Mouse (Mus musculus) inflammation-experienced regulatory T-cells, adult 6 months (primary cell): ENCODE results near the gene Bpnt1. TPM values are rescaled to one million over a fixed set of nuclear protein-coding genes. Genes with fewer than 3 reads are reported as not detected.
"Not testable (repeated sequence)": the region's sequence is repeated elsewhere in the genome, so short reads cannot be mapped to it uniquely, and the experiment has no call there.

ENCODE experiments used
- ATAC-seq: one replicate; pipeline ENCODE4 v1.8.0; 2017
- polyA plus RNA-seq, 3 experiments: library from polyadenylated mRNA; unstranded; fragments of 100-300 nt; shearing (Covaris generic); gene quantifications; one replicate each; pipeline ENCODE4 v1.2.1; 2017

Gene Bpnt1
- polyA plus RNA-seq = 10 to 100 TPM; 10.8 to 20.3 (median 12.2) TPM

DNA sequence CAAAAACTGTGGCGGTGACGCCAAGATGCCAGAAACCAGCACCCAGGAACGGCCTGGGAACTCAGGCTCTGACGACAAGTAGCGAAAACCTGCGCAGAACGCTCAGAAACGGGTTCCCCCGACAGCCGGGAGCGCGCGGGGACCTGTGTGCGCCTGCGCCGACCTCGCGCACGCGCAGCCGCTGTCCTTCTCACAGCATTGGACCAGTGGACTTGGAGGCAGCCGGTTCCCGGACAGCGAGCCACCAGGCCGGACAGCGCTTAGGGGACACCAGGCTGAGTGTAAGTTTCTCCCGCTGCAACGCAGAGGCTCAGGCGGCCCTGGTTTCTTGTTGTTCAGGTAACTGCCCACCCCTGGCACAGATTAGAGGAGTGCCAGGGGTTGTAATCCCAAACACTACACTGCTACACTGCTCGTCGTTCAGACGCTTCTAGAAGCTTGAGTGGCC is at the start of gene Bpnt1:
Bpnt1 (plus strand) TSS at position 167 of the 448 bp plus-strand sequence.
- ATAC-seq = peak; percentile 72

DNA sequence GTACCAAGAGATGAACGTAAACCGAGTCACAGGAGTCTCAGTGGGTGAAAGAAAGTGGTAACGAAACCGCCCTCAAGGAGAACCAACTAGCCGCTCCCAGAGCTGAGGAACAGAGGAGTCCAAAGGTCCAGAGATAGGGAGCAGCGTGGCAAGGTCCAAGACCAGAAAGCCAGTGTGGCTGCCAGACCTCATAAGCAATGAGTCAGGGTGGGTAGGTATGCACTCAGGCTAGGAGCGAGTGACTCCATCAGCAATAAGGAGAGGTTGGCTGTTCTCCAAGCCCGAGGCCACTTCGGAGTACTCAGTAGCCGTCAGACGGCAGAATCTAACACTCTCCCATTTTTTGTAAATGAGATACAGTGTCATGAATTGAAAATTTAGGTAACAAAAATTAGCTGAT is 49.1 kb upstream of the Bpnt1 start:
- ATAC-seq = no peak

DNA sequence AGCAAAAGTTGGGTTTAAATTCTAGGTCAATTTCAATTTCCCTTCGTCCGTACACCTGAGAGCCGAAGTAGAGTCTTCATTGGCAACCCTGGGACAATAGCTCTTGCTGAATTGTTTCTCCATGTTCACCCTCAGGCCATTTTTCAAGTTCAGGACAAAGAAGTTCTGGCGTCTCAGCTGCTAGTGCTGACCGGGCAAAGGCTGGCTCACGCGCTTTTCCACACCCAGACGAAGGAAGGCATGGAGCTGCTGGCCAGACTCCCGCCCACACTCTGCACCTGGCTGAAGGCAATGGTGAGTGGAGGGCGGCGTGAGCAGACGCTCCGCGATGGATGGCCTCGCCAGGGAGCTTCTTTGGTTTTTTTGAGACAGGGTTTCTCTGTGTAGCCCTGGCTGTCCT is 48.7 kb upstream of the Bpnt1 start:
- no peak for ATAC-seq

DNA sequence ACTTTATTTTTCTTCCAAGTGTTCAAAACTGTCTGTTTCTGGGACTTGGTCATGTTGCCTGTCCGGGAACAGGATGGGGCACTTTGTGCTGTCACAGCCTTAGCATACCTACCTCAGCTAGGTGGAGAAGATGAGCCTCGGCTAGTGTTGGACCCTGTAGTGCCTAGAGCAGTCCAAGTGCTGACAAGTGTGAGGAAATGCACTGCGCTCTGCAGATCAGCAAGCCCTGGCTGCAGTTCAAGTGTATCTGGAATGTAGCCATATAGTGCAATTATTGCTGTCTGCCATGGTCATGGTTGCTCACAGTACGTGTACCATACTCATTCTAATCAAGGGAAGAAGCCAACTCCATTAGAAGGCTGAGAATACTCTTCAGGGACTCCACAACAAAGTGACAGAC is 47.2 kb upstream of the Bpnt1 start:
- no peak for ATAC-seq

DNA sequence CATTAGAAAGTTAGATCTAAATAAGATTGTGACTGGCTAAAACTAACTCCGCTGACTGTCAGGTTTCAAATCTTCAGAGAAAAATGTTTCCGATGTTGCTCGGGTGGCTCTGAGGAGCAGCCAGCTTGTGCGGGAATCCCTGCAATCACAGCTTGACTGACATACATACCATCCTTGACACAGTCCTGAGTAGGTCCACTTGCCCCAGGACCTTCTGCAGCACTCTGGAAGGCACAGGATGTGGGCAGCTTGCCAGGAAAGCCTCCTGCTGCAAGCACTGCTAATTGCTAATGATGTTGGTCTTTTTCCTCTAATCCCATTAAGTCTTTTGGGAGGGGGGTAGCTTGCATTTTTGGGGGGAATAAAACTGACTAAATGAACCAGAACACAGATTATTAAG is 46.8 kb upstream of the Bpnt1 start:
- ATAC-seq = no peak

DNA sequence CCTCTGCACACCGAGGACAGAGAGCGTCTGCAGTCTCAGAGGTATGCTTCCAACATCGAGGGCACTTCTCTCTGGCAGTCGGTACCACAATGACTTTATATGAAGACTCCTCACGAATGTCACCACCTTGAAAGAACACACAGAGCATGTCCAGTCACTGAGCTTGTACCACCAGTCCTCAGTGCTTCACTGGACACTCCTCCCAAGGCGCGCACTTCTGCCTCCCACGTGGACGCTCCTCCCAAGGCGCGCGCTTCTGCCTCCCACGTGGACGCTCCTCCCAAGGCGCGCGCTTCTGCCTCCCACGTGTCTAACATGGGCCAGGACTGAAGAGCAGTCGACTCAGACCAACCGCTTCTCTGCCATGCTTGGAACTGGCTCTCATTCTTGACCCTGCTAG is 44.9 kb upstream of the Bpnt1 start:
- no peak for ATAC-seq

DNA sequence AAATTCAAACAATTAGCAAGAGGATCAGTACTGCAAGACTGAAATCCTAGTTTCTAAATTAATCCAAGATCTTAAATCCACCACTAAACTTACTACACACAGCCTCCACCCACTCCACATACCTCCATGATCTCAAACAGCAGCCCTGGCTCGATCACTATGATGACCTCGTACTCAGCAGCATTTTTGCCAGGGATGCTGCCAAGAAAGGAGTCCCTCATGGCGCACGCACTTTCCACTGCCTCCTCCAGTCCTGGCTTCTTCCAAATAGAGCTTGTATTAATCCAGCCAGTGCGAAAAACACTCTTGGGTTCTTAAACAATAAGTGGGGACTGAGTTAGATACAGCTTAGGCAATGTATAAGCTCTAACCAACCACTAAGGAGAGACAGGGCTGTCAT is 42.7 kb upstream of the Bpnt1 start:
- no peak for ATAC-seq

DNA sequence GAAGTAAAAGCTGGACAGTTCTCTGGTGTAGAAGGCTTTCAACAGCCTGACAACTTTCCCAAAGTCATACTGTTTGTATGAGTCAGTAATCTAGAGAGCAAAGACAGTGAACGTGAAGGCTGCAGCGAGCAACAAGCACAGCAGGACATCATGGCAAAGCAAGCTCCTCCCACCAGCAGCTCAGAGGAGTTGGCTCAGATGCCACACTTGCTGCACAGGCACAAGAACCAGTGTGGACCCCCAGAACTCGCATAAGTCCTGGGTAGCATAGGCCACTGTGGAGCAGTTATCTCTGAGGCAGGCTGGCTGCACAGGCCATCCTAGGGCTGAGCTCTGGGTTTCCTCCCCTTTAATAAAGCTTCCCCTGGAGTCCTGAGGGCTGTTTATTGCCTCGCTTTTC is 40.6 kb upstream of the Bpnt1 start:
- ATAC-seq = no peak

DNA sequence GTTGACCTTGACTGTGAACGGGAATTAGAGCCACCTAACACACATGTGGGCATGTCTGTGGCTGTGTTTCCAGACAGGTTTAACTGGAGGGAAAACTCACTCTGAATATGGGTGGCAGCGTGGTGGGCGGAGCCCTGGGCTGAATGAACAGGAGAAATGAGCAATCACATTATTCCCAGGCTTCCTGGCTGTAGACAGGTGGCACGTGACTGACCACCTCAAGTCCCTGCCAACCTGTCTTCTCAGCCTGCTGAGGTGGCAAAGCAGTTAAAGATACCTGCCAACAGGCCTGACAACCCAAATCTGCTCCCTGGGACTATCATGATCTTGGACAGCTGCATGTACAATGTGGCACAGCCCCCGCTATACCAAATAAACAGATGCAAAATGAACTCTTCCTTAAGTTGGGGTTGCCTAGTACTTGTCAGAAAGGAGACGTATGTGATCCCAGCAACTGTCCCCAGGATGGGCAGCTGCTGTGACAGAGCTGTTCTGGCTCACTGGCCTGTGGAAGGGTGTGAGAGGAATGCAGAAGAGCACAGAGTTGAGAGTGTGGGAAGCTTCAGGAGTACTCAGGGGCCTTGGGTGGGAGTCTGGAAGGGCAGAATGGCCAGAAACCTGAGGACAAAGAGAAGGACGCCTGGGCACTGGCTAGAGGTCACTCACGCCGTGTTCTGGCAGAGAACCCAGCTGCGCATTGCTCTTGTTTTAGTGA is 39.1 kb upstream of the Bpnt1 start:
- ATAC-seq = no peak

DNA sequence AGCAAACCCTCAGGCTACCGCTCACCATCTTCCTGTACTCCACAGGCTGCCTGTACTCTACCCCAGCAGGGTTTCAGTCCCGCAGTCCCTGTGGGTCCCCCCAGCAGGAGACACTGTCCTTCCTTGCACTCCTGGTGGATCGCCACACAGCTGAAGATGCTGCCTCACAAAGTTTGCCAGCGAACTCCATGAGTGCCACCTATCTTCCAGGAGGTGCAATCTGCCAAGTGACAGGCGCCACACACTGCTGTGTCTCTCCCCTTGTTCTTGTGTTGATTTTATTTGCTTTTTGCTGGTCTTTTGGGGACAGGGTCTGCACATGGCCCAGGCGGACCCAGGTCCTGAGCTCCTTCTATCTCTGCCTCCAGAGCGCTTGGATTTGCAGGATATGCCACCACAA is 35.1 kb upstream of the Bpnt1 start:
- ATAC-seq = no peak

DNA sequence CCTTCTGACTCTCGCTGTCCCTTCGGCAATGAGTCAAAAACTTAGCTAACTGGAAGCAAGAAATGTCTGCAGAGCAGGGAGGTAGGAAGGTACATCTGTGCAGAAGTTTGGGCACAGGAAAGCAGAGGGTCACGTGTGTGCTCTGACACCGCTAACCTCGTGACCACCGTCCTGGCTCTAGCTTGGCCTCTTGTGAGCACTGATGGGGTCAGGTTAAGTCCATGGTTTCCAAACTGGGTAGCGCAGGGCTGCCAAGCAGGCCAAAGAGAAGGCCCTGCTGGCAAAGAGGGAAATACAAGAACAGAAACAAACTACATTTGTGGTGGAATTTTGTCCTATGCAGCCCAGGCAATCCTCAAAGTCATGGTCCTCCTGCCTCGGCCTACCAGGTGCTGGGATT is 33.5 kb upstream of the Bpnt1 start:
- ATAC-seq = no peak

DNA sequence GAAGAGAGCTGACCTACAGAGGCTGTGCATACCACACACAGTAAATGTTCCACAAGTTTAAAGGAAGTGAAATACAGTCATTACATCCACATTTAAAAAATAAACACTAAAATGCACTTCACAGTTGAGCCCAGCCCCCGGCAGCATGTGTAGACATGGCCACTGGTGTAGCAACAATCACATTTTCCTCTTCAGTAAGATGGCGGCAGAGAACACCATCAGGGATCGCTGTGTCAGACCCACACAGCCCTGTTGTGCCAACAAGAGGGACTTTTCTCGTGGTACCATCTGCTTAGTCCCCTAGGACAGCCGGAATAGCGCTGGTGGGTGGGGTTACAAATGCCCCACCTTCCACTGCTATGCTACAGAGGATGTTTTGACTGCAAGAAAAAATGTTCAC is 29.1 kb upstream of the Bpnt1 start:
- ATAC-seq = no peak

DNA sequence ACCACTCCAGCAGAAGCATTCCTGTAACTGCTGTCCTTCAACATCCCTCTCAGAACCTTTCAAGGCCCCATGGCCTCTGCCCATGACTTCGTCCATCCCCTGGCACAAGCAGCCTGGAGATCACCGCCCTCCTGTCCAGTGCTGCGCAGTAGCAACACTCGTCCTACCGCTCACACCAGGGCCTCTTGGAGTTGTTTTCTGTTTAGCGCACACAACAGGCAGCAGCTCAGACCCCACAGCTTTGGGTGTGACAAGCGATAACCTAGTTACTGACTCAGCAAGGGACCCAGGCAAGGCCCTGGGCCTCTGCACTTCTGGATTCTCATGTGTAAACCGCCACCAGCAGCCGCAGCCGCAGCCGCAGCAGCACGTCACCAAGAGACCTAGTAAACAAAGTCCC is 25.1 kb upstream of the Bpnt1 start:
- no peak for ATAC-seq

DNA sequence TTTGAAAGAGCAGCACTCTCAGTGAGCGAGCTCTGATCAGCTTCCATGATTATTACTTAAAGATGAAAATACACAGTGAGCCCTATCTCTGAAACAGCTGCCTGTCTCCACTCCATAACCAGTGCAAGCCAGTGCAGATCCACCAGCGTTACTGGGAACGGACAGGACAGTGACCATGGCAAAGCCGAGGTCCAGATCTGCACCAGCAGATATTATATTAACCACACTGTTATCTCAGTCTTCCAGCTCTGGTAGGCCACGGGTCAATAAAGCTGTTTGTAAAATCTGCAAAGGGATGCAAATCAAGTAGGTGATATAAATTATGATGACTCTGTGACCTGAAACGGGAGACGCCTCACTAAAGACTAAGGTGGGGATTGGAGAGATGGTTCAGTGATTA is 24.3 kb upstream of the Bpnt1 start:
- no peak for ATAC-seq

DNA sequence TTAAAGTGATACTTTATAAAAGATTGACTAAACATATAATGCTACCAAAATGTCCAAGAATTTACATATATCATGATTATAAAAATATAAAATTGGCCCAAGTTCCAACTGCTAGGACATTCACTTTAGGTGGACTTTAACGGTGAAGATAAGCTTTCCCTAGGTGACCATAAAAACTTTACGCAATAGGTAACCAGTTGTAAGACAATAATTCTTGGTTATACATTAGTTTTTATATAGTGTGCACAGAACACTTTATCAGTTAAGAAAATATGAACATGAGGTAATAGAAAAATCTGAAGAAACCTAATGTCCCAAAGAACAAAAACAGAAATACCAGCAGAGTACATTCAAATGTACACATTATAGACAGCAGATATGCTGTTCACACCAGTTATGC is 23.6 kb upstream of the Bpnt1 start:
- ATAC-seq = no peak

DNA sequence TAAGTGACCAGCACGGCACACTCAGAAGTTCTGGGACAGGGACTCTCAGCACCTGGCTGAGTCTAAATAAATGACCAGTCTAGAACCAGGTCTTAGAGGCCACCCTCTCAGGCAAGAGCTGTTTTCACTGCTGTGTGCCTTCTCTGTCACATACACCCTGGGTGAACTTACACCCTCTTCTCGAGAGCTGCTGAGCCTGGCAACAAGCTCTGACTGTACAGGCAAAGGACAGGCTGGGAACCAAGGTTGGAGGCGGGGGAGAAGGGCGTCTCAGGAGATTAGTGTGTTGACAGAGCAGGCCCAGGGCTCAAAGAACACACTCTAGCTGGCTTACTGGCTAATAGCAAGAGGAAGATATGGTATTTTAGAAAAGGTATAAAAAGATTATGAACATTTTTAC is 23.0 kb upstream of the Bpnt1 start:
- ATAC-seq = no peak

DNA sequence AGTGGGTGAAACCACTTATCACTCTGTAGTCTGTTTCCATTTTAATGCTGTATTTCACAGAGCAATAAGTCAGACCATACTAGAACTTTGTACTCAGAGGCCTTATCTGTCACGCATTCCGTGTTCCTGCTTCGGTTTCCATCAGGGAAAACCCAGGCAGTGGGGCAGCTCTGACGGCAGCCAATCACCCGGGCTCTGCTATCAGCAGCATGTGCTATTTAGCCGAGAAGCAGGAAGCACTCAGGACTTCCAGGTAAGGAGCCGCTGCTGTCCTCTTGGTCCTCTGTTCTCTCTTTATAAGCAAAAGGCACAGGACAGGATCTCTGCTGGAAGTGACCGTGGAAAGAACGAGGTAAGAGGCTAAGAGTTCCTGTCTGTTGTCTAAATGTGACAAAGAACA is 20.0 kb upstream of the Bpnt1 start:
- no peak for ATAC-seq

DNA sequence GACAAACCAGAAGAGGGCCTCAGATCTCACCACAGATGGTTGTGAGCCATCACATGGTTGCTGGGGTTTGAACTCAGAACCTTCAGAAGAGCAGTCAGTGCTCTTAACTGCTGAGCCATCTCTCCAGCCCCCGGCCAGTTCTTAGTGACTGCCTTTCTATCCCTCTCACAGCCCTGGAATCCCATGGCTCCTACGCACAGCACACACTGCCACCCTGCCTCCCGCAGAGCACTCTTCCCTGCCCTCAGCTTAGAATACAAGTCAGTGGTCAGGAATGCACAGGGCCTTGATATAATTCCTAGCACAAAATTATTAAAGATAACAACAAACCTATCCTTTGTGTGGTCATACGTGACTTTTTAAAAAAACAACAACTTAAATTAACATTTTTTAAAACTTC is 17.4 kb upstream of the Bpnt1 start:
- ATAC-seq = no peak

DNA sequence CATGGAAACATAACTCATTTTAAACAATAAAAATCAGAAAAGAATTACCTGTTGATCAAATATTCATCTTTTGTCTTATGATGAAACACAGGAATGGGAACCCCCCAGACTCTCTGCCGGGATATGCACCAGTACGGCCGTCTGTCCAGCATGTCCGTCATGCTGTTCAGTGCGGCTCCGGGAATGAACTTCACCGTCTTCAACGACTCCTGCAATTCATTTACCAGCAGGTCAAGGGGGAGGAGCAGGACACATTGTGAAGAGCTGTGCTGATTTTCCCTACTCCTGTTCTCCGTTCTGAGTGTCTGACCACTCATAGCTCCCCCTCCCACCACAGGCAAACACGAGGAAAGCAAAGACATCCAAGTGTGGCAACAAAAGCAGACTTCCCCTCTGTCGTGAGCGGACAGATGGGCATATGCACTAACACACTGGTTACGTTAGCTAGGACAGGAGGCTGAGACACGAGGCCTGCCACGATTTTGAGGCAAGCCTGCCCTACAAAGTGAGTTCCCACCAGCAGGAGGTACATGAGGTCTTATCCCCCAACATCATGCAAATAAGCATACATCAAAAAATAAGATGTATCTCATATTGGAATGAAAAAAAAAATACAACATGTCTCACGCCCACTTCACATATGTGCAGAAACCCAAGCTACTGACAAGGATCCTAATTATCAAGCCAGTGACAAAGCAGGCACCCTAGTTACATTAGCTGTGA is 15.9 kb upstream of the Bpnt1 start:
- no peak for ATAC-seq

DNA sequence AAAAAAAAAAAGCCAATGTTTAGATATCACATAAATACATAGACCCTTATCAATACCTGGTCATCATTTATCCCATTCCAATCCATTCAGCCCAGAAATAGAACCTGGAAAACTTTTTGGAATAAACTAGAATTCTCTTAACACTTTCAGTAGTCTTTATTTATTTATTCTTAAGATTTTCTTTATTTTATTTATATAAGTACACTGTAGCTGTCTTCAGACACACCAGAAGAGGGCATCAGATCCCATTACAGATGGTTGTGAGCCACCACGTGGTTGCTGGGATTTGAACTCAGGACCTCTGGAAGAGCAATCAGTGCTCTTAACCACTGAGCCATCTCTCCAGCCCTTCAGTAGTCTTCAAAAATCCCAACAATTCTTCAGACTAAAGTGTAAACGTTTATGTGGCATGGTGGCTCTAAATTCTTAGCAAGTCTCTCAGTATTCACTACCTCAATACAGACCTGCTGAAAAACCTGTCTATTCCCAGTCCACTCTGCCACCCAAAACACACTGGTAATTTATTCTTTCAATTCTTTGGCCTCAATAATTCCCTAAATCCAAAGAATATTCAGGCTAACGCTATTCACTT is 4.1 kb upstream of the Bpnt1 start:
- not testable (repeated sequence) for ATAC-seq

DNA sequence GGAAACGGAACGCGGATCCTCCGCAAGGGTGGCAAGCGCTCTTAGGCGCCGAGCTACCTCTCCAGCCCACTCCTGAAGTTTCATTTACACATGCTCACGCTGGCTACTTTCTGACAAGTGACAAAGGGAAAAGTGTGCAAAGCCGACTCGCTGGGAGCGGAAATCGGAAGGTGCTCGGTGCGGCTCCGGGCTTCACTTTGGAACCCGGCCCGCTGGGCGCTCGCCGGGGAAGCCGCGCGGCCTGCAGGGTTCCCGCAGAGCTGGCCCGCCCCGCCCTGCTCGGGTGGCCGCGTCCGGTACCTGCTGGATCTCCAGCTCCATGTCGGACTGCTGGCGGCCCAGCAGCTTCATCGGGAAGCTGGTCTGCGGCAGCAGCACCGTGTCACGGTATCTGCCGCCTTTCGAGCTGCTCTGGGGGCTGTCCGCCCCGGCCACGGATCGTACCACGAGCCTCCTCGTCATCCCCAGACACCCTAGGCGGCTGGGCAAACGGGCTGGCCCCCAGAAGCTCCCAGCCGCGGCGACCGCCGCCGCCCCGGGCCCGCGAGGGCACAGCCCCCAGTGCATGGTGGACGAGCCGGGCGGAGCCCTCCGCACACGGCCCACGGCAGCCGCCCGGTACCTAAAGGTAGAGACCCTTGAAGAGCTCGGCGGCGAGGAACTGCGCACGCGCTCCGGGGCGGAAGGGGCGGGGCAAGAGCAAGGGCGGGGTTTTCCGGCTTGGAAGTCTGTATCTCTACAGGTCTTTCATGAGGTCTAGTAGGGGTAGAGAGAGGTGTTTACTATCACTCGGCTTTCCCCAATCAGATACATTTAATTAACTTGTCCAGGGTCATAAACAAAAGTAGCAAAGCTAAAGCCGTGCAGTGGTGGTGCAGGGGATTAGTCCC is 3.0 kb upstream of the Bpnt1 start, which contains the start of gene Iars2:
Iars2 (minus strand) TSS at position 676 of the 890 bp plus-strand sequence.
- ATAC-seq = peak; percentile 73

DNA sequence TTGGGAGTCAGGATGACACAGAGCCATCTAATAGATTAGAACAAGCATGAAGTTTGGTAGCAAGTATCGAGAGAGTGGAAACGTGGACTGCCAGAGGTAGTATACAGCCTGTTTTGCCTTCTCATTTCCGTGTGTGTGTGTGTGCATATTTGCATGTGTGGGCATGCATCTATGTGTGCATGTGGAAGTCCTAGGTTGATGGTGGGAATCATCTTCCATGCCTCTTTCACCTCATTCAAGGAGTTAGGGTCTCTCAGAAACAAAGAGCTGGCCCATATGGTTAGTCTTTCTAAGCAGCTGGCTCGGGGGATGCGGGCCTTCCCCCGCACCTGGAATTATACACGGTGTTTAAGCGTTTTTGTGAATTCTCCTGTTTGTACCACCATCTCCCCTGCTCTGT is 2.1 kb upstream of the Bpnt1 start:
- no peak for ATAC-seq

DNA sequence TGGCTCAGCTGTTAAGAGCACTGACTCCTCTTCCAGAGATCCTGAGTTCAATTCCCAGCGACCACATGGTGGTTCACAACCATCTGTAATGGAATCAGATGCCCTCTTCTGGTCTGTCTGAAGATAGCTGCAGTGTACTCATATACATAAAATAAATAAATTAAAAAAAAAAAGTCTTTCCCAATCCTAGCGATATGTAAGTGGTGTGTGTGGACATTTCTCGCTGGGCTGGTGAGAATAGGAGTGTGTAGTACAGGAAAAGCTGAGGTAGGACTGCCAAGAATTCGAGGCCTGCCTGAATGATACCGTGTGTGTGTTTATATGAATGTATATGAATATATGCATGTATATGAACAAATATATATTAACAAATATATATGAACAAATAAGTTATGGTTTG is 585 bp upstream of the Bpnt1 start:
- no peak for ATAC-seq
